Mouse (Mus musculus) 416B (cell line): ENCODE measurements at regions not wholly inside any gene's neighbourhood (a gene's known extent, or its start where the extent isn't known, plus 50 kb on each side); places are given as distances from the start of the nearest gene placed in this dataset.

Experiments
- DNase-seq: peaks from one replicate; pipeline ENCODE4 v3.0.0; 2011; ENCODE audit warnings: low read depth

- no peak for DNase-seq
Observed at GRCm38 (mm10) chr8:15271793-15272587, 226.1 kb upstream of the BB014433 start.

DNA sequence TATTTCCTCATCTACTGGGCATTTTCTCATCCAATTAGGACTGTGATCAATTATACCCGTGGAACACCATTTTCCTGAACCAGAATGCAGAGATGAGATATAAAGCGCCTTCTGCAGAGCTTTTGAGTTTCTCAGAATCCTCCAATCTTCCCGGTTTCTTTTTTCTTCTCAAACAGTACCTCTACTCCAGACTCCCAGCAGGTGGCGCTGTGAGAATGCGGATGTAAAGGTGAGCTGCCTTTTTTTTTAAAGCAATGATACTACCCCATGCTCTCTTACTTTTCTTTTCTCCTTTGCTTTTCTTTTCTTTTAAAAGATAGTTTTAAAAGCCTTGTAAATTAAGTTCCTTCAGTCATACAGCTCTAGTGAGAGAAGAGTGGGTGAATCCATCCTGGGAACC is 224.4 kb upstream of the BB014433 start:
- DNase-seq, result peak; percentile 49

- no peak for DNase-seq
Observed at GRCm38 (mm10) chr8:15244770-15245485, 199.1 kb upstream of the BB014433 start.

DNA sequence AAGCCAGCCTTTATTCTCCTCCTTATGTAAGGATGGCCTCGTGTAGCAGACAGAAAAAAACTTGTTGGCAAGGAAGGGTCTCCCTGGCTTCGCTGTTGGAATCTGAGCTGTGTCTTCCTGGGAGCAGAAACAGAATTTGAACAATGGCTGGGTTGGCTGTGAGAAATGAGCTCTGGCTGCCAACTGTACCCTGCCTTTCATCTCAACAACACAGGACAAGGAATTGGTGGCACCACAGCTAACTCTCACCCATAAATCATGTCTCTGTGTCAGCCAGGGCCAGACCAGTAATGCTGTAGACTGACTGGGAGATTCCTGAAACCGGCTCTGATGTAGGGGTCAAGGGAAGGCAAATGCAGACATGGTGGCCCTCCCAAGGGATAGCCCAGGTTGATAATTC is 189.5 kb upstream of the BB014433 start:
- DNase-seq, result no peak

- no peak for DNase-seq
Observed at GRCm38 (mm10) chr8:15233241-15233640, 187.4 kb upstream of the BB014433 start.

- DNase-seq, result no peak
Observed at GRCm38 (mm10) chr8:15230217-15230616, 184.3 kb upstream of the BB014433 start.

DNA sequence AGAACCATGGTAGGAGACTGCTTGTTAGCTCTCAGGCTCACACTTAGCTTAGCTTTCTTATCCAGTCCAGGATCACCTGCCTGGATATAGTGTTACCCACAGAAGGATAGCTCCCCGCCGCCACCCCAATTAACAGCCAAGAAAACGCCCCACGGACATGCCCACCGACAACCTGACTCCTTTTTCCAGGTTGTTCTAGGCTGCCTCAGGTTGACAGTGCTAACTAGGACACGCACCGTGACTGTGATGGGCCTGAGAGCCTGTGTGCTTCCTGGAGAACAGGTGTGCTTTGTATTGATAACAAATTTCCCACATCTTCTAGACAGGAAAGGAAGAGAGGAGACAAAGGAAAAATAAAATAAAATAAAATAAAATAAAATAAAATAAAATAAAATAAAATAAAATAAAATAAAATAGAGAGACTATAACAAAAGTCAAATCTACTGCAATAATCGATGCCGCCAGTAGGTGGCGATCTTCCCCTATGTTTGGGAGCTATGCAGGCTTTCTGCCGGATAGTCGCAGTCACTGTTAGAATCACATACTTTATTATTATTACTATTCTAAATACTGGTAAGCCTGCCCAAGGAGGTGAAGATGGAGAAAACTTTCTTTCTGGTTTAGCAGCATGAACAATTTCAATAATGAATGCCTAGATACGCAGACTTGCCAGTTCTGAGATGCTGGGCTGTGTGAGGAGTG is 175.5 kb upstream of the BB014433 start:
- DNase-seq, result peak; percentile 28

DNA sequence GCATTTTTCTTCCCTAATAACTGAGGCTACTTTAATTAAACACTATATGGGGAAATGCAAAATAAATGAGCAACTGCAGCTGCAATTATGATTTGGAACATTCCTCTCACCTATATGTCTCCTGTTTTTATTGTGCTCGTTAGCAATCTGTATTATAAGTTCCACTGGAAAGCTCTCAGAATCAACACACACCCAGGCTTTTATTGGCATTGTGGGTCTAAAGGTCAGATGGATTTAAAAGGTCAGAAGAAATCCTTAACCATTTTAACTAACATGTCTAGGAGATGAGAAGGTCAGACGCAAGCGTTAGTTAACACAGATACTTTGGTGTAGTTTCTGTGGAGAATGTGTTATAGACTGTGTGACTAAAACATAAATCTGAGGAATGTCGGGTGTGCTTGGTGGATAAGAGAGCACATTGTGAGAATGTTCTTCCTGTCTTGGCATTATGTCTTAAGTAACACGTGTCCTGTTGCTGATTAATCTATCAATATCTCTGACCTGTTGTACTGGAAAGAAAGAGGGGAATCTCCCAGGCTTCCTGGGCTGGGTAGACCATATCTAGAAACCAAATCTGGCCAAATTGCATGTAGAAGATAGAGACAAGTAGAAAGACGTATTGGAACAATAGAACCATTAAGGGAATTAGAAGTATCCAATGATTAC is 164.1 kb upstream of the BB014433 start:
- no peak for DNase-seq

DNA sequence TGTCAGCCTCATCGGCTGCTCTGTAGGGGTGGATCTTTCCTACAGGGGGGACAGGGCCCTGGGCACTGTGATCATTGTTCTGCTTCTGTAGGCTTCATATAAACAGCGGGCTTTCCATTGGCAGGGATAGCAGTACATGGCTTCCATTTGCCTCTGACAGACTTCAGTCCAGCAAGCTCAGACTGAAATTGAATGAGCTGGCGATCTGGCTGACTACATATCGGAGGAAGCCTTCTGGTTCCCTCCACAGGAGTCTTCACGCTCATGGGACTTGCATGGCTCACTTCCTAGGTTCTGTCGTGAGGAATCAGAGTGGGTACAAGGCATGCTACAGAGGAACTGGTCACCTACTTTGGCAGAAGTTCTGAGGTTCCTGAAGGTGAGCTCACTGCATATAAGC is 155.7 kb upstream of the BB014433 start:
- no peak for DNase-seq

DNA sequence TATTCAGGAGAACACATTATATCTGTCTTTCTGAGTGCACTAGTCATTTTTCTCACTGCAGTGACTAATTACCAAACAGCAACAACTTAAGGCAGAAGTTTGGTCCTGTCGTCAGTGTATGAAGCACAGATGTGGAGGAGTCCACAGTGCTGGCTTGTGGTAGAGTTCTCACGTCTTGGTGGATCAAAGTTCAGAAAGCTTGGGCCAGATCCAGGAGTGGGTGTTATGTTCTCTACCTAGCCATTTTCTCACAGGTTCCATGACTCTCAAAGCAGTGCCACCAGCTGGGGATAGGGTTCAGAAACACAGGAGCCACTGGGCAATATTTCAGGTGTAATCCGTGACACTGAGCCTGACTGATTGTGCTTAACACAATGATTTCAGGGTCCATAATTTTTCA is 144.8 kb upstream of the BB014433 start:
- DNase-seq, result no peak

DNA sequence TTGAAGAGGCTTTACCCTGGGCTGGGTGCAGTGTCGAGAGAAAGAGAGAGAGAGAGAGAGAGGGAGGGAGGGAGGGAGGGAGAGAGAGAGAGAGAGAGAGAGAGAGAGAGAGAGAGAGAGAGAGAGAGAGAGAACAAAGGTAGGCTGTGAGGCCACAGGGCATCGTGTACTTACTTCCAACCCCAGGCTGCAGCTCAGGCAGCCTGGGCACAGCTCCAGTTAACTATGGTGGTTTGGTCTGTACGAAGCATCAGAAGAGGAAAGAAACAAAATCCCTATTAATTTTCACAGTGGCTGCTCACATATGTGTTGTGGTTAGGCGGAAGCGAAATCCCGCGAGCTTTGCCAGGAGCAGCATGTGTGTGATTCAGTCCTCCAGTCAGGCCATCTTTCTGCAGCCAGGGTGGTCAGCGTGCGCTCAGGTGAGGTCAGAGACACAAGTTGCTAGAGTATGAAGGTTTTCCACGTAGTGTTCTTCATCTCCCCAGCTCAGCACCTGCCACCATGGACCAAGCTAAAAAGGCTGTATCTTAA is 143.3 kb upstream of the BB014433 start:
- no peak for DNase-seq
